ENCODE assay signal across 11 mouse cellular contexts in genomic region chr16:37108763-37109162, GRCm38 (mm10).
DNase-seq lines count a peak whose midpoint lies in the region; ATAC-seq lines count a peak whose summit lies in the region.
"Had no signal": no experiment of that assay in that cellular context is flagged by ENCODE, and none has a peak within 500 bp of the region (broad histone marks: within the 10 kb centered on the region; RNA-seq: fewer than 3 reads in every experiment).

No protein-coding gene starts in this region.

- 12% methylated on average over 5 of the region's 5 CpGs for WGBS in kidney, embryonic 16.5 days

- H3K9me3 ChIP-seq in kidney, embryonic 16.5 days (ENCODE audit: low read length): no peaks in the 10 kb centered on the region

- no peak overlapping the region for H3K4me3 ChIP-seq in kidney, embryonic 16.5 days (ENCODE audit: low read length)
- H3K4me3 ChIP-seq: left cerebral cortex, adult 2 months had no signal

- peak; percentile 5 for DNase-seq in adrenal gland, postnatal 25 days
- DNase-seq in adrenal gland, postnatal 4 days (ENCODE audit: low spot score in 2 of 2): no peak
- peak; percentile 18 for DNase-seq in kidney, postnatal 10 days
- DNase-seq in brain, adult 2 months (ENCODE audit: low read depth, low spot score): peak; percentile 34
- peak; percentile 72 to 74 for DNase-seq in cerebellum, postnatal 14 days
- no peak for DNase-seq in liver
- no peak for DNase-seq in thymus, postnatal 36 days
- DNase-seq: thymus, adult 2 months had no signal

- no peak for ATAC-seq in kidney, embryonic 16.5 days (ENCODE audit: low FRiP score, low TSS enrichment)

- no peak overlapping the region for H3K9ac ChIP-seq in kidney, embryonic 16.5 days (replicated peaks; ENCODE audit: low read length)

- H3K27me3 ChIP-seq in kidney, embryonic 16.5 days (ENCODE audit: insufficient read depth, low read length): no peaks in the 10 kb centered on the region

- H3K4me1 ChIP-seq in kidney, embryonic 16.5 days (ENCODE audit: insufficient read depth, low read length): no peaks in the 10 kb centered on the region

- no peaks in the 10 kb centered on the region for H3K36me3 ChIP-seq in kidney, embryonic 16.5 days (ENCODE audit: insufficient read depth, low read length)

- no peak overlapping the region for H3K27ac ChIP-seq in kidney, embryonic 16.5 days (ENCODE audit: low read length)
- H3K27ac ChIP-seq: left cerebral cortex, adult 2 months had no signal

- H3K4me2 ChIP-seq in kidney, embryonic 16.5 days (replicated peaks; ENCODE audit: low read depth, low read length): no peak overlapping the region
- H3K4me2 ChIP-seq: heart, embryonic 11.5 days had no signal

Comparison
In these comparisons a context has a peak if more than half of its experiments do, and no peak if none do; other contexts are left out.
1. DNase-seq: peak in adrenal gland, postnatal 25 days (single experiment), kidney, postnatal 10 days (single experiment), brain, adult 2 months (single experiment) and cerebellum, postnatal 14 days (2 of 2); none in adrenal gland, postnatal 4 days (0 of 2), liver (single experiment) and thymus, postnatal 36 days (0 of 2).